Mouse (Mus musculus) testis, adult 2 months (tissue): ENCODE data around the gene Eif2a. TPM values are rescaled to one million over a fixed set of nuclear protein-coding genes. Genes with fewer than 3 reads are reported as not detected.

Experiments
- H3K27ac ChIP-seq: fragments of 200-500 bp; 2 replicates; pipeline ENCODE4 v1.5.1; 2012; ENCODE audit warnings: low read depth, low read length; ENCODE audit not compliant: control insufficient read depth, insufficient read depth
- H3K27me3 ChIP-seq: fragments of 200-500 bp; 2 replicates; pipeline ENCODE4 v1.6.1; 2012; ENCODE audit warnings: mild to moderate bottlenecking, low read length, moderate library complexity; ENCODE audit not compliant: control insufficient read depth, insufficient read depth
- H3K36me3 ChIP-seq: fragments of 200-500 bp; 2 replicates; pipeline ENCODE4 v1.6.1; 2012; ENCODE audit warnings: mild to moderate bottlenecking, low read length; ENCODE audit not compliant: control insufficient read depth, insufficient read depth
- H3K4me1 ChIP-seq: fragments of 200-500 bp; 2 replicates; pipeline ENCODE4 v1.6.1; 2012; ENCODE audit warnings: low read length; ENCODE audit not compliant: control insufficient read depth, insufficient read depth
- H3K4me3 ChIP-seq: fragments of 200-500 bp; 2 replicates; pipeline ENCODE4 v1.5.1; 2012; ENCODE audit warnings: low read depth, mild to moderate bottlenecking, low read length, moderate library complexity, mixed read lengths; ENCODE audit not compliant: control insufficient read depth
- CTCF ChIP-seq: fragments of 200-500 bp; IDR thresholded peaks from 2 replicates; pipeline ENCODE4 v1.5.1; 2012; ENCODE audit warnings: low read depth, mild to moderate bottlenecking, inconsistent platforms, low read length, moderate library complexity; ENCODE audit not compliant: control insufficient read depth, insufficient read depth, insufficient replicate concordance
- POLR2A ChIP-seq: fragments of 200-500 bp; IDR thresholded peaks from 2 replicates; pipeline ENCODE4 v1.6.1; 2012; ENCODE audit warnings: low read depth, mild to moderate bottlenecking, inconsistent platforms, low read length, moderate library complexity; ENCODE audit not compliant: control insufficient read depth
- polyA plus RNA-seq: library from polyadenylated mRNA; depleted of rRNA; stranded (reverse); fragments of >200 nt; gene quantifications from 2 replicates; pipeline ENCODE4 v1.2.3, GENCODE M21; 2012

Gene Eif2a
- polyA plus RNA-seq, 1 experiment: 4.7 TPM

DNA sequence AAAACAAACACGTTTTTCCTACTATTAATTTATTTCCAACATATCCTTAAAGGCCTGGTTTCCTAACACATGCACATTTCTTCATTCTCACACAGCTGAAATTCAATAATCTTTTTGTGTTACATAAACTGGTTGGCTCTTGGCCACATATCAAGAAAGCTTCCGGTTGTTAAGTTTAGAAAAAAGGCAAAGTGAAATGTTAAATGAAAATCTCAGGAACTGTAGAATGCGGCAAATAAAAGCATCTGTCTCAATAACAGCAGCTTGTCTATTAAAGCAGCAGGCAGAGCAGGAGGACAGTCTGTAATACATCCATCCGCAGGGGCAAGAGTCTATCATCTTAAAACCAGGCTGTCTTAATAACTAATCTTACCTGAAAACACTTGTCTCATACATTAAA, 1.4 kb upstream of the Eif2a start:
- Histone ChIP-seq H3K36me3 (peaks cover 1% of the 10 kb centered on the region), H3K4me1 (no peaks in the 10 kb centered on the region; the same call in 1 of the 2 replicates), H3K27ac (no peak overlapping the region), H3K4me3 (no peak overlapping the region), H3K27me3 (no peaks in the 10 kb centered on the region)
- TF ChIP-seq POLR2A: no peak

- H3K4me1 ChIP-seq: no peaks in the 10 kb centered on the region; the same call in 1 of the 2 replicates
- peaks cover 1% of the 10 kb centered on the region for H3K36me3 ChIP-seq
- TF ChIP-seq POLR2A (no peak), CTCF (no peak)
- H3K4me3 ChIP-seq: peak overlapping the region; percentile 88
- peak overlapping the region; percentile 93 for H3K27ac ChIP-seq
- no peaks in the 10 kb centered on the region for H3K27me3 ChIP-seq
Observed at GRCm38 (mm10) chr3:58525166-58525565, 455 bp upstream of the Eif2a start.

GRCm38 (mm10) chr3:58526408-58526737, 752 bp downstream of the Eif2a start:
- H3K27ac ChIP-seq: no peak overlapping the region
- TF ChIP-seq CTCF (no peak), POLR2A (no peak)

GRCm38 (mm10) chr3:58536573-58536972, 11.0 kb downstream of the Eif2a start:
- no peak for TF ChIP-seq CTCF
- no peaks in the 10 kb centered on the region; the same call in 1 of the 2 replicates for H3K36me3 ChIP-seq

More at GRCm38 (mm10) chr3:58526408-58526737, 752 bp downstream of the Eif2a start:
- Histone ChIP-seq H3K36me3 (peaks cover 1% of the 10 kb centered on the region), H3K27me3 (no peaks in the 10 kb centered on the region), H3K4me1 (no peaks in the 10 kb centered on the region; the same call in 1 of the 2 replicates), H3K4me3 (peak overlapping the region; percentile 88; the same call in 1 of the 2 replicates)

GRCm38 (mm10) chr3:58552001-58552811, 26.6 kb downstream of the Eif2a start:
- Histone ChIP-seq H3K36me3 (no peaks in the 10 kb centered on the region), H3K27ac (no peak overlapping the region), H3K27me3 (no peaks in the 10 kb centered on the region), H3K4me1 (no peaks in the 10 kb centered on the region), H3K4me3 (no peak overlapping the region)
- TF ChIP-seq POLR2A (no peak), CTCF (no peak)

More at GRCm38 (mm10) chr3:58536573-58536972, 11.0 kb downstream of the Eif2a start:
- no peak overlapping the region for H3K27ac ChIP-seq
- H3K4me1 ChIP-seq: no peaks in the 10 kb centered on the region
- H3K27me3 ChIP-seq: no peaks in the 10 kb centered on the region
- no peak overlapping the region for H3K4me3 ChIP-seq

- Histone ChIP-seq H3K27me3 (no peaks in the 10 kb centered on the region), H3K4me1 (no peaks in the 10 kb centered on the region), H3K4me3 (no peak overlapping the region), H3K36me3 (no peaks in the 10 kb centered on the region), H3K27ac (no peak overlapping the region)
- TF ChIP-seq CTCF: no peak
- TF ChIP-seq POLR2A: no peak
Observed at GRCm38 (mm10) chr3:58556649-58557048, 31.0 kb downstream of the Eif2a start.

- H3K4me3 ChIP-seq: no peak overlapping the region
- no peaks in the 10 kb centered on the region for H3K27me3 ChIP-seq
- H3K36me3 ChIP-seq: no peaks in the 10 kb centered on the region
- H3K4me1 ChIP-seq: no peaks in the 10 kb centered on the region
- TF ChIP-seq POLR2A (no peak), CTCF (no peak)
- no peak overlapping the region for H3K27ac ChIP-seq
Observed at GRCm38 (mm10) chr3:58559887-58560286, 34.3 kb downstream of the Eif2a start.

DNA sequence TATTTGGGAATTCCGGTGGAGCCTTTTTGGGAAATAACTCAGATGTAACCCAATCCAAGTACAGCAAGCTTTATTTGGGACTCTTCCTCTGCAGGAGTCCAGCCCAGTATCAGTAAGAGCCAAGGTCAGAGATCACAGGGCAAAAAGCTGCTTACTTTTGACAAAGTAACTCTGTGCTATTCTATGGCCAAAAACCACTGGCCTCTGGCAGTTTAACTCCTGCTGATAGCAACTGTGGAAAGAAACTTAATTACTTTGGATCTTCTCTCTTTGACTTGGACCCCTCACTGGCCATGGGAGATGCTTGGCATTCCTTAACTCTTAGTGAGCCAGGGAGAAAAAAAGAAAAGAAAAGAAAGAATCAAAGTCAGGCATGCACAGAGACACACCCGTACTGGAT, 35.8 kb downstream of the Eif2a start:
- Histone ChIP-seq H3K36me3 (no peaks in the 10 kb centered on the region), H3K27ac (no peak overlapping the region; the same call in 1 of the 2 replicates), H3K4me3 (no peak overlapping the region), H3K4me1 (no peaks in the 10 kb centered on the region), H3K27me3 (no peaks in the 10 kb centered on the region)
- no peak for TF ChIP-seq POLR2A
- no peak for TF ChIP-seq CTCF
